Mouse (Mus musculus) hematopoietic stem cell, adult 5-6 weeks (primary cell): ENCODE measurements around the gene Ssr3. TPM values are rescaled to one million over a fixed set of nuclear protein-coding genes. Genes with fewer than 3 reads are reported as not detected.

Experiments
- ATAC-seq, 2 experiments: fragments of 125-278 bp in 1 of 2; replicated peaks in 1 of 2; 2 replicates each; pipeline ENCODE4 v1.8.0; 2016 to 2017; ENCODE audit warnings: inconsistent platforms in 2 of 2, mild to moderate bottlenecking in 2 of 2, moderate number of reproducible peaks in 2 of 2, low read depth in 1 of 2, moderate TSS enrichment in 1 of 2; ENCODE audit not compliant: low FRiP score in 2 of 2, poor library complexity in 2 of 2, severe bottlenecking in 2 of 2, insufficient read depth in 1 of 2, low TSS enrichment in 1 of 2
- total RNA-seq: library from RNA; stranded (forward); fragments of 172-1452, 232-1000 nt; gene quantifications from 2 replicates; pipeline ENCODE4 v1.2.3, GENCODE M21; 2017

The Ssr3 gene
- total RNA-seq, 1 experiment from 2014 or later, result 247 TPM

- peak; percentile 42 to 46; a peak in 2 of 4 replicates for ATAC-seq
Measured at GRCm38 (mm10) chr3:65352278-65353127, 39.9 kb downstream of the Ssr3 start.

GRCm38 (mm10) chr3:65346176-65346575, 46.2 kb downstream of the Ssr3 start:
- no peak for ATAC-seq

- ATAC-seq, result no peak
Measured at GRCm38 (mm10) chr3:65340173-65340951, 52.1 kb downstream of the Ssr3 start.

- no peak for ATAC-seq
Measured at GRCm38 (mm10) chr3:65337835-65338464, 54.5 kb downstream of the Ssr3 start.

Other genes starting within 250 kb of the Ssr3 start
- 48.0 and 50.8 TPM in 2 replicates for gene Tiparp, start 135.8 kb upstream of the Ssr3 start, total RNA-seq